Mouse (Mus musculus) MEL (cell line): ENCODE results near the gene Fbxw7.

Experiments used
- CTCF ChIP-seq, 3 experiments: IDR thresholded peaks in 2 of 3; conservative IDR thresholded peaks in 1 of 3; 2 replicates each; pipeline ENCODE4 v1.5.1; 2011 to 2012; ENCODE audit warnings: low read length in 3 of 3, low read depth in 2 of 3, mild to moderate bottlenecking in 2 of 3, improper control_type of control experiment in 1 of 3, inconsistent platforms in 1 of 3, mixed read lengths in 1 of 3, moderate library complexity in 1 of 3; ENCODE audit not compliant: control insufficient read depth in 1 of 3, insufficient read depth in 1 of 3, poor library complexity in 1 of 3, severe bottlenecking in 1 of 3
- EP300 ChIP-seq, 2 experiments: IDR thresholded peaks; 2 replicates each; pipeline ENCODE4 v1.6.1; 2011; ENCODE audit warnings: improper control_type of control experiment in 2 of 2, low read length in 2 of 2, low read depth in 1 of 2, mild to moderate bottlenecking in 1 of 2
- ETS1 ChIP-seq: IDR thresholded peaks from 2 replicates; pipeline ENCODE4 v1.6.1; 2012; ENCODE audit warnings: low read depth, mild to moderate bottlenecking, inconsistent platforms, low read length, improper control_type of control experiment, moderate library complexity

- no peak for TF ChIP-seq EP300 (IDR thresholded peaks at IDR 0.05; ENCODE audit: low read depth in 1 of 2, low read length in 2 of 2)
- TF ChIP-seq CTCF (IDR thresholded peaks at IDR 0.05 in 2 of 3, conservative IDR thresholded peaks at IDR 0.05 in 1 of 3; ENCODE audit: control insufficient read depth in 1 of 3, insufficient read depth in 1 of 3, low read depth in 2 of 3, low read length in 3 of 3, poor library complexity in 1 of 3, severe bottlenecking in 1 of 3): no peak
- no peak for TF ChIP-seq ETS1
Measured at GRCm38 (mm10) chr3:84826405-84826804, 11.3 kb downstream of the Fbxw7 start.
